Mouse (Mus musculus) adrenal gland (tissue): ENCODE data around the gene Nme3.
"Not testable (repeated sequence)": the region's sequence is repeated elsewhere in the genome, so short reads cannot be mapped to it uniquely, and the experiment has no call there.

Source experiments
- intact Hi-C: fragments of 180-260 bp; cut with DNase I; formaldehyde crosslinking; loops from one replicate; pipeline ENCODE4 v1.15.1; 2025

Nme3 gene

DNA sequence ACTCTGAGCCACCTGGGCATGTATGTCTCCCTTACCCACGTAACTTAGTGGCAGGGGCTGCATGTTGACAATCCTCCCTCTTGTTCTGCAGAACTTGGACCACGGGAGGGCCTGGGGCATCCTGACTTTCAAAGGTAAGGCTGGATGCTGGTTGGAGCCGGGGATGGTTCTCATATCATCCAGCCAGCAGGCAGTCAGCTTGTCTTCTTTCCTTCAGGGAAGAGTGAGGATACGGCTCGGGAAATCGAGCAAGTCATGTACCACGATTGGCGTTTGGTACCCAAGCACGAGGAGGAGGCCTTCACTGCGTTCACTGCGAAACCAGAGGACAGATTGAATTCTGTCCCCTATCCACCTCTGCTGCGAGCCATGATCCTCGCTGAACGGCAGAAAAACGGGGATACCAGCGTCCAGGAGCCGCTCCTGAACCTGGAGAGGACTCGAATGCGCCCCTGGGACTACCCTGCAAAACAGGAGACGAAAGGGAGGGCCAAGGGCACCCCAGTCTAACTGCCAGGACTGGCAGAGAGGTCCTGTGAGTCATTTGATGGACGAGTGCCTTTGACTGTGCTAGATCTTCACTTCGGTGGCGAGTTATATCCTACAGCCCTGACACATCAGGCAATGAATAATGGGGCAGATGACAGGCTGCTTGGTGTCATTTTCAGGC, 594 bp upstream of the Nme3 start:
- intact Hi-C loops: loop anchor here (5.0 kb wide), 1 partner anchor 37 kb away; no protein-coding TSS in a partner anchor

GRCm38 (mm10) chr17:24896993-24897269, 631 bp downstream of the Nme3 start:
- intact Hi-C loops: loop anchor here (5.0 kb wide), 1 partner anchor 35 kb away; no protein-coding TSS in a partner anchor

DNA sequence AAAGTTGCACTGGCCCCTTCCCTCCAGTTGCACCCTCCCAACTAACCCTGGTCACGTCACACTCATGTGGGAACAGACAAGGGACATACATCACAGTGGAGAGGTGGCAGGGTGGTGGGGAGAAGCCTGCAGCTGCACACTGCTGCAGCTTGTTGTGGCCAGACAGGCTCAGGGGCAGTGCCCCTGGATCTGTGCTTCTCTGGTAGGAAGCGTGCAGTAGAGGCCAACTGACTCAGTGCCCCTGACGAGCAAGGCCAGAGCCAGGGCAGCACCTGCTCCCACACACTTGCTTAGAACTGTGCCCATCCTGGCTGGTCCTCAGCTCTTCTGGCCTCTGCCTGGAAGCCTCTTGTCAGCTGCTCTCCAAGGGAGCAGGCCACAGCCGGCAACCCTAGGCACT, 1.3 kb downstream of the Nme3 start:
- intact Hi-C loops: loop anchor here (5.0 kb wide), 1 partner anchor 35 kb away; no protein-coding TSS in a partner anchor

DNA sequence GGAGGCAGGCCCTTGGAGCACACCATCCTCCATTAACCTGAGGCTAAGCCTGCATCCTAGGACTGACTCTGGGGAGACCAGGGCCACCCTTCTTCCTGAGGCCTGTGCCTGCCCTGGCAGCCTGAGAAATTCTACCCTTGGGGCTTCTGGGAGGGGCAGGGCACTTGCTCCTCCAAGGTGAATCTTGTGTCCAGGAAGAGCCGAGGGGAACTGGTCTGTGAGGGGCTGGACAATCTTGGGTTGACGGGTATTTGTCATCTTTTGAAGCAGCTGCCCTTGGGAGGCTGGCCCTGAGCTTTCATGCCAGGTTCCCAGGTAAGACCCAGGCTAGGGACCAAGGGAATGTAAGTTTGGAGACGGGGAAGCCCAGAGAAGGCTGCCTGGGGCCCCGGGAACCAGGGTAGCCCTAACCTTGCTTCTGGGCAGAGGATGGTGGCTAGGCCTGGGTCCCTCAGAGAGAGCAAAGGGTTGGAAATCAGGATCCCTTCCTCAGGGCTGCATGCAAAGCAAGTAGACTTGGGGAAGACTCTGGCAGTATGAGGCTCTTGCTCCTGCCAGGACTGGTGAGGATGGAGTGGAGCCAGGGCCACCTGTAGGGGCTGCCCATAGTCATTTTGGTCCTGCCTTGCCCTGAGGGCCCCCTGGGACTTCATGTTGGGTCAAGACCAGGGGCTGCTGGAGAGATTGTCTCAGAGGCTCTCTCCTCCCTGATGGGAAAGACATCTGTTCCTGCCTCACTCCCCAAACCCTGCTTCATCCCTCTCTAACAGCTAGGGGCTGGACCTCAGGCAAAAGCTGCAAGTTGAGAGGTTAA, 1.9 kb downstream of the Nme3 start:
- intact Hi-C loops: loop anchor here (5.0 kb wide), 1 partner anchor 34 kb away; no protein-coding TSS in a partner anchor

- intact Hi-C loops: loop anchor here (5.0 kb wide), 1 partner anchor 33 kb away; no protein-coding TSS in a partner anchor
Observed at GRCm38 (mm10) chr17:24899153-24899552, 2.9 kb downstream of the Nme3 start.

GRCm38 (mm10) chr17:24900014-24900413, 3.7 kb downstream of the Nme3 start:
- intact Hi-C loops: no loop called here

DNA sequence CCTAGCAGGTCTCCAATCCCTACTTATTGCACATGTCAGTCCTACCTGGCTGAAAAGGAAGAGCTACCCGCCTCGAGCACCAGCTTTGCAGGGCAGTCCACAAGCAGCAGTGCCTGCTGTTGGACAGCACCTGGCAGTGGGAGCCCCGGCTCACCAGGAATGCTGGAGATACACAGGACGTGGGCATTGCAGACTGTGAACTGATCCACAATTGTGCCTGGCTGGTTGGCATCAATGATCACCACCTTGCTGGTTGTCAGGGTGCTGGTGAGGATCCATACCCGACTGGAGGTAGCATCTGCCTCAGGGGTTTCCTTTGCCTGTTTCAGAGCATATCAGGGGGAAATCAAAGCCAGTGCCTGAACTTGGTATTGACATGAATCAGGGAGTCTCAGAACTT, 5.8 kb downstream of the Nme3 start:
- intact Hi-C loops: no loop called here

DNA sequence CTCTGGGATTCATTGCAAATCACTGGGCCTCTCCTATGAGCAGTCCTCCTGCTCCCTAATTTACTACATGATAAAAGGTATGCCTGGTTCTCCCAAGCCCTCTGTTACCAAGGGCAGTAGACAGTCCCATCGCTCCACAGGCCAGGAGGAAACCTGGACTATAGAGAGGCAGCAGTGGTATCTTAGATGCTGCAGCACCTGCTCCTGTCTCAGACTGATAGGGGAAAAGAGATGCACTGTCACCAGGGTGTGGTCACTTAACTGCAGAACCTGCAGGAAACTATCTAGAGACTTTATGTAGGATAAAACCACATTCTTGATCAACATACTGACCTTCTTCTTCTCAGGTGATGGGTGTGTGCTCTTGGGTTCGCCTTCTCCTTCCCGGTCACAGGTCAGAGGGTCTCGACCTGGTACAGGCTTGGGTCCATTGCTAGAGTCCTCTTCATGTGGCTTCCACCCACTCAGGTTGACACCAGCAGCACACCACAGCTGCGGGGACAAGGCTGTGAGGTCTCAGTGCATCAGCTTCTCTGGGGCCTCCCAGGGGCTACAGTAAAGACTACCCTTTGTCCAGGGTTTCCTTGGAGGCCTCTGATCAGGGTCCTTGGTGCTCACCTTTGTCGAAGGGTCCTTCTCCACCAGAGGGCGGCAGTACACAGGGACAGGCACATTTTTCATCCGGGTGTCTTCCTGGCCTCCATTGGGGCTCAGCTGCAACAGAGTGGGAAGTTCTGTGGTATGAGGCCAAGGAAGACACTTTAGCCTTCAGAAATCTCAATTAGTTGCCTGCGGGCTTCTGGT, 6.6 kb downstream of the Nme3 start:
- intact Hi-C loops: no loop called here

- intact Hi-C loops: no loop called here
Observed at GRCm38 (mm10) chr17:24903767-24904166, 7.5 kb downstream of the Nme3 start.

GRCm38 (mm10) chr17:24907591-24907990, 11.3 kb downstream of the Nme3 start:
- intact Hi-C loops: no loop called here

- intact Hi-C loops: no loop called here
Observed at GRCm38 (mm10) chr17:24913984-24914383, 17.7 kb downstream of the Nme3 start.

DNA sequence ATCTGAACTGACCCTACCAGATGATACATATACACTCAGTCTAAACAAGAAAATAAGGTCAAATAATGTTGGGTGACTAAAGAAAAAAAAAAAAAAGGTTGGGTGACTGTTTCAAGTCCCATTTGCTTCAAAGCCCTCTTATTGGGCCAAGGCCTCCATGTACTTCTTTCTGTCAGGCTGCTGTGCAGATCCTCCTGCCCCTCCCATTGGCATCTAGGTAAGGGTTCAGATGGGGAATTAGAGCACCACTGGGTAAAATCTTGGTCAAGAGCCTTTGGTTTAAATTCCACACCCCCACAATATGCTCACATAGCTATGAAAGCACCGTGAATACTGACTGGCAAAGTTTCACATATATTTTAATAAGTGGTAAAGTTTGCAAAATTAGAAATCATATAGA, 26.9 kb downstream of the Nme3 start:
- intact Hi-C loops: no loop called here

DNA sequence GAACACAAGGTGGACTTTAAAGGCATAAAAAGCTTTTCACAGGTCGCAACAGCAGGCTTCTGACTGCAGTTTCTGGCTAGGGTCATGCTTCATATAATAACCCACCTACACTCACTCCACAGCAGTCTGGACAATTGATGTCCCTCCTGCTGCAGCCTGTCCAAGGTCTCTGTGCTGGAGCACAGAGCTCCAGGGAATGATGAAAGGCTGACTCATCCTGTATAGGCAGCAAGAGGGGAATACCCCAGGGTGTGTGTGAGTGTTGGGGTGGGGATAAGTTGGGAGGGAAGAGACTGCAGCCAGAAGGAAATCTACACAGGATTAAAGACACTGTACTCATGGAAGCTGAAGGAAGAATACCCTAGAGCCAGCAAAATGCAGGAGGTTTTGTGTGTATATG, 33.2 kb downstream of the Nme3 start:
- intact Hi-C loops: no loop called here

DNA sequence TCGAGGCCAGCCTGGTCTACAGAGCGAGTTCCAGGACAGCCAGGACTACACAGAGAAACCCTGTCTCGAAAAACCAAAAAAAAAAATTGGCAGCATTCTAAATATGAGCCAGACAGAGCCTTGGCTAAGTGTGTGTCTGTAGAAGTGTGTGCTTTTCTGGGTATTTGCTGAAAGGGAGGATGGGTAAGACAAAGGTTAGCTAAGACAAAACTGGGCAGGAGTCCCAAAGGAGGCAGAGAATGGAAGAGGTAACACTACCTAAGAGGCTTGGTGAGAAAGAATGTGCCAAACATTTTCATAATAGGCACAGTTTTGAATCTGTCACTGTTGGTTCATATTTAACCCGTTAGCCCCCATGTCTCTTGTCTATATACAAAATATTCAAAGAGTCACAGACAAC, 36.1 kb downstream of the Nme3 start:
- intact Hi-C loops: loop anchor here (5.0 kb wide), 1 partner anchor 35 kb away; the partner anchor contains the start of genes Eme2, Mrps34 and Nme3

DNA sequence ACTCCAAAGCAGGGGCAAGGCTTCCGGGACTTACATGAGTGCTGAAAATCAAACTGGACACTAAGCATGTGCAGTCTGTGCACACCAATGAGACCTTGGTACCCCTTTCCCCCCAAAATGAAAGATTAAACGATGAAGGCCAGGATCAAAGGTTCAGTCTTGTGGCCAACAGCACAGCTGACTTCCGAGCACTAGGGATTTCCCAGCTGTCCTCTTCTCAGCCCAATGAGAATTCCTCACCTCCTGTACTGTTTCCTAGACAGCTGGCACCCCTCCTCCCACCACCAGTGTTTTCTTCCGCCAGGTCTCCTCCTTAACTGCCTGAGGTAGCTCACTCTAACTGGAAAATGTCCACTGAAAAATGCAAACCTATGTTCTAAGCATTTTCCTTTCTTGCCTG, 36.9 kb downstream of the Nme3 start:
- intact Hi-C loops: loop anchor here (5.0 kb wide), 1 partner anchor 36 kb away; the partner anchor contains the start of genes Eme2, Mrps34 and Nme3

GRCm38 (mm10) chr17:24934926-24935325, 38.6 kb downstream of the Nme3 start:
- intact Hi-C loops: loop anchor here (5.0 kb wide), 1 partner anchor 38 kb away; the partner anchor contains the start of genes Eme2, Mrps34 and Nme3

DNA sequence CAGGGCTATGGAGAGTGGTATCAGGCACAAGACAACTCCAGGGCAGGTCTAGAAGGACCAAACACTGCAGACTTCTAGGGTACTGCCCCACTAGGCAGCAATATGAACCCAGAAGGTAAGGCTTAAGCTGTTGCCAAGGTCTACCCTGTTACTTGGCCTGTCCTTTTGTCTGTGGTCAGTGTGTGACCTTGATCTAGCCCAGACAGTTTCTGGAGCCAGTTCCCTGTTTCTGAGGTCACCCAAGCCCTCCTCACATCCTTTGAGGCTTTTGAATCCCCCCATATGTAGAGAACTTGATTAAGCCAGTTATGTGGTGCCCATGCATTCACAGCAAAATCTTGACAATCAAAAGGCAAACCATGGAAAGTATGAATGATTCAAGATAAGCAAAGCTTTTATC, 39.4 kb downstream of the Nme3 start:
- intact Hi-C loops: no loop called here

GRCm38 (mm10) chr17:24936259-24937237, 40.2 kb downstream of the Nme3 start, which contains the start of gene Mapk8ip3:
Mapk8ip3 (minus strand) TSS chr17:24936977.
- intact Hi-C loops: no loop called here

- intact Hi-C loops: no loop called here
Observed at GRCm38 (mm10) chr17:24937266-24937665, 41.0 kb downstream of the Nme3 start.

- intact Hi-C loops: not testable (repeated sequence)
Observed at GRCm38 (mm10) chr17:24942453-24942852, 46.2 kb downstream of the Nme3 start.
